Mouse (Mus musculus): ENCODE results near the gene Mapt. TPM values are rescaled to one million over a fixed set of nuclear protein-coding genes. Genes with fewer than 3 reads are reported as not detected.

Mapt gene
- polyA plus RNA-seq, 1 experiment = 8.0 TPM

GRCm38 (mm10) chr11:104247141-104247717 is 16.0 kb downstream of the Mapt start:
- Histone ChIP-seq H3K4me3 (no peak overlapping the region), H3K79me2 (ENCODE audit: control insufficient read depth, insufficient read depth) (no peaks in the 10 kb centered on the region), H3K36me3 (ENCODE audit: control insufficient read depth, insufficient read depth) (no peaks in the 10 kb centered on the region), H3K27me3 (ENCODE audit: control insufficient read depth, insufficient read depth, insufficient read length) (no peaks in the 10 kb centered on the region), H3K4me2 (ENCODE audit: low read depth) (no peak overlapping the region), H3ac (ENCODE audit: control insufficient read depth, insufficient read length) (no peak overlapping the region)
- TF ChIP-seq USF1 (IDR thresholded peaks at IDR 0.05; ENCODE audit: low read depth) (no peak), MYOD1 (IDR thresholded peaks at IDR 0.05; ENCODE audit: control insufficient read depth in 1 of 3, insufficient read length in 2 of 3, low read depth in 2 of 3) (peak in 2 of 3 experiments; percentile 31 to 84), REST (IDR thresholded peaks at IDR 0.05; ENCODE audit: insufficient read depth, insufficient read length) (no peak), CEBPB (IDR thresholded peaks at IDR 0.05; ENCODE audit: insufficient read depth, poor library complexity, severe bottlenecking) (no peak), MYOG (IDR thresholded peaks at IDR 0.05; ENCODE audit: control insufficient read depth in 1 of 3, insufficient read depth in 1 of 3, insufficient read length in 2 of 3, low read depth in 2 of 3) (peak; percentile 43 to 78 (median 45)), E2F4 (IDR thresholded peaks at IDR 0.05; ENCODE audit: insufficient read depth) (no peak), POLR2AphosphoS2 (IDR thresholded peaks at IDR 0.05; ENCODE audit: insufficient read length, low read depth) (no peak), TCF12 (IDR thresholded peaks at IDR 0.05; ENCODE audit: insufficient read depth, poor library complexity, severe bottlenecking) (no peak)

DNA sequence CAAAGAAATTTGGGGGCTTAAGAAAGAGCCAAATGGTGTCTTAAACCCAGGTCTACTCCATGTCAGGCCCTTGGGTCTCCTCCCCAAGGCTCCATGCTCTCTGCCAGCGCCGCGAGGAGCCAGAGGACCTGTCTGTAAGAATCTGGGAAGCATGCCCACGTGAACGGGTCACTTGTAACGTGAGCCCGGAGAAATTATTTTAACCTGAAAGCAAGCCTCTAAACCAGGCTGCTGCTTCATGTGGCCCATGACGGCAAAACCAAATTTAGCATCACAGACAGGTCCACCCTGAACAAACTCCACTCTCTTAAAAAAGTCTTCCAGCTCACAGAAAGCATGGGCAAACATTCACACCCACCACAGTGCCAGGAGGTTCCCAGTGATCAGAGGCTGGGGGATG is 18.2 kb downstream of the Mapt start:
- H3K4me3 ChIP-seq = no peak overlapping the region

GRCm38 (mm10) chr11:104251121-104251520 is 19.9 kb downstream of the Mapt start:
- no peak overlapping the region for H3ac ChIP-seq (ENCODE audit: control insufficient read depth, insufficient read length)
- H3K36me3 ChIP-seq (ENCODE audit: control insufficient read depth, insufficient read depth) = no peaks in the 10 kb centered on the region
- no peaks in the 10 kb centered on the region for H3K79me2 ChIP-seq (ENCODE audit: control insufficient read depth, insufficient read depth)
- no peaks in the 10 kb centered on the region for H3K27me3 ChIP-seq (ENCODE audit: control insufficient read depth, insufficient read depth, insufficient read length)
- no peak overlapping the region for H3K4me2 ChIP-seq (ENCODE audit: low read depth)
- no peak for TF ChIP-seq POLR2AphosphoS2 (IDR thresholded peaks at IDR 0.05; ENCODE audit: insufficient read length, low read depth)
- TF ChIP-seq CEBPB (IDR thresholded peaks at IDR 0.05; ENCODE audit: insufficient read depth, poor library complexity, severe bottlenecking) = no peak
- TF ChIP-seq TCF12 (IDR thresholded peaks at IDR 0.05; ENCODE audit: insufficient read depth, poor library complexity, severe bottlenecking) = no peak
- TF ChIP-seq REST (IDR thresholded peaks at IDR 0.05; ENCODE audit: insufficient read depth, insufficient read length) = no peak
- no peak for TF ChIP-seq TCF3 (IDR thresholded peaks at IDR 0.05; ENCODE audit: insufficient read length, low read depth)
- TF ChIP-seq POLR2A (IDR thresholded peaks at IDR 0.05; ENCODE audit: insufficient read length, low read depth) = no peak
- no peak for TF ChIP-seq MAX (IDR thresholded peaks at IDR 0.05; ENCODE audit: low read depth)
- no peak for TF ChIP-seq E2F4 (IDR thresholded peaks at IDR 0.05; ENCODE audit: insufficient read depth)
- TF ChIP-seq MYOD1 (IDR thresholded peaks at IDR 0.05; ENCODE audit: control insufficient read depth in 1 of 3, insufficient read length in 2 of 3, low read depth in 2 of 3) = no peak
- no peak for TF ChIP-seq MYOG (IDR thresholded peaks at IDR 0.05; ENCODE audit: control insufficient read depth in 1 of 3, insufficient read depth in 1 of 3, insufficient read length in 2 of 3, low read depth in 2 of 3)
- TF ChIP-seq USF1 (IDR thresholded peaks at IDR 0.05; ENCODE audit: low read depth) = no peak
- no peak for TF ChIP-seq SRF (IDR thresholded peaks at IDR 0.05; ENCODE audit: control insufficient read depth, insufficient read length, low read depth)
- no peak overlapping the region for H3K4me3 ChIP-seq

More for the DNA sequence above, 18.2 kb downstream of the Mapt start:
- H3K4me2 ChIP-seq (ENCODE audit: low read depth) = peak overlapping the region; percentile 4
- no peaks in the 10 kb centered on the region for H3K27me3 ChIP-seq (ENCODE audit: control insufficient read depth, insufficient read depth, insufficient read length)
- H3ac ChIP-seq (ENCODE audit: control insufficient read depth, insufficient read length) = no peak overlapping the region
- TF ChIP-seq SRF (IDR thresholded peaks at IDR 0.05; ENCODE audit: control insufficient read depth, insufficient read length, low read depth) (no peak), POLR2A (IDR thresholded peaks at IDR 0.05; ENCODE audit: insufficient read length, low read depth) (no peak), CEBPB (IDR thresholded peaks at IDR 0.05; ENCODE audit: insufficient read depth, poor library complexity, severe bottlenecking) (no peak), TCF3 (IDR thresholded peaks at IDR 0.05; ENCODE audit: insufficient read length, low read depth) (no peak), MYOG (IDR thresholded peaks at IDR 0.05; ENCODE audit: control insufficient read depth in 1 of 3, insufficient read depth in 1 of 3, insufficient read length in 2 of 3, low read depth in 2 of 3) (no peak), MYOD1 (IDR thresholded peaks at IDR 0.05; ENCODE audit: control insufficient read depth in 1 of 3, insufficient read length in 2 of 3, low read depth in 2 of 3) (no peak), POLR2AphosphoS2 (IDR thresholded peaks at IDR 0.05; ENCODE audit: insufficient read length, low read depth) (no peak), USF1 (IDR thresholded peaks at IDR 0.05; ENCODE audit: low read depth) (no peak), E2F4 (IDR thresholded peaks at IDR 0.05; ENCODE audit: insufficient read depth) (no peak), TCF12 (IDR thresholded peaks at IDR 0.05; ENCODE audit: insufficient read depth, poor library complexity, severe bottlenecking) (no peak), REST (IDR thresholded peaks at IDR 0.05; ENCODE audit: insufficient read depth, insufficient read length) (no peak), MAX (IDR thresholded peaks at IDR 0.05; ENCODE audit: low read depth) (no peak)
- H3K79me2 ChIP-seq (ENCODE audit: control insufficient read depth, insufficient read depth) = no peaks in the 10 kb centered on the region
- no peaks in the 10 kb centered on the region for H3K36me3 ChIP-seq (ENCODE audit: control insufficient read depth, insufficient read depth)

DNA sequence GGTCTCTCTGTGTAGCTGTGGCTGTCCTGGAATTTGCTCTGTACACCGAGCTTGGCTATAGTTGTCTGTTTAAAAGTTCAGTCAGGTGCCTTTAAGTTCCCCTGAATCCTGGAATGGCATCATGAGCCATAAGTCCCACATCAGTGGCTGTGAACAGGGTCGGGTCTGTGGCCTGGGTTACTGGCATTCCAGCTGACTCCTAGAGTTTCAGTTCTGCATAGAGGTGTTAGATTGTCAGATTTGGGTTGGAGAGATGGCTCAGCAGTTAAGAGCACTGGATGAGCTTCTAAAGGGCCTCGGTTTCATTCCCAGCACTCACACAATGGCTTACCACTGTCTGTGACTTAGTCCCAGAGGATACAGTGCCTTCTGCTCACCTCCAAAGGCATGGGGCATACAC is 20.9 kb downstream of the Mapt start:
- Histone ChIP-seq H3K79me2 (ENCODE audit: control insufficient read depth, insufficient read depth) (no peaks in the 10 kb centered on the region), H3ac (ENCODE audit: control insufficient read depth, insufficient read length) (no peak overlapping the region), H3K27me3 (ENCODE audit: control insufficient read depth, insufficient read depth, insufficient read length) (no peaks in the 10 kb centered on the region), H3K4me3 (no peak overlapping the region), H3K4me2 (ENCODE audit: low read depth) (no peak overlapping the region), H3K36me3 (ENCODE audit: control insufficient read depth, insufficient read depth) (no peaks in the 10 kb centered on the region)
- no peak for TF ChIP-seq POLR2A (IDR thresholded peaks at IDR 0.05; ENCODE audit: insufficient read length, low read depth)
- TF ChIP-seq USF1 (IDR thresholded peaks at IDR 0.05; ENCODE audit: low read depth) = no peak
- TF ChIP-seq MAX (IDR thresholded peaks at IDR 0.05; ENCODE audit: low read depth) = no peak
- TF ChIP-seq CEBPB (IDR thresholded peaks at IDR 0.05; ENCODE audit: insufficient read depth, poor library complexity, severe bottlenecking) = no peak
- no peak for TF ChIP-seq REST (IDR thresholded peaks at IDR 0.05; ENCODE audit: insufficient read depth, insufficient read length)
